Mouse (Mus musculus) forebrain, embryonic 16.5 days (tissue): ENCODE results near the gene Gpr4. TPM values are rescaled to one million over a fixed set of nuclear protein-coding genes. Genes with fewer than 3 reads are reported as not detected.
A peak's percentile ranks its signal among the peaks of the same experiment; 100 is the strongest.

Experiments used
- ATAC-seq: fragments of 200-750 bp; cut with Nextera tagmentation; 2 replicates; pipeline ENCODE4 v1.8.0; 2017; ENCODE audit warnings: mild to moderate bottlenecking, moderate library complexity
- H3K27ac ChIP-seq: fragments of 300-500 bp; sonication (generic); 2 replicates; pipeline ENCODE4 v1.5.1; 2014; ENCODE audit warnings: low read length, control low read depth
- H3K27me3 ChIP-seq: fragments of 300-500 bp; sonication (generic); replicated peaks from 2 replicates; pipeline ENCODE4 v1.6.1; 2014; ENCODE audit warnings: low read length; ENCODE audit not compliant: control insufficient read depth, insufficient read depth
- H3K36me3 ChIP-seq: fragments of 300-500 bp; sonication (generic); 2 replicates; pipeline ENCODE4 v1.6.1; 2014; ENCODE audit not compliant: control insufficient read depth, insufficient read depth
- H3K4me1 ChIP-seq: fragments of 300-500 bp; sonication (generic); replicated peaks from 2 replicates; pipeline ENCODE4 v1.6.1; 2014; ENCODE audit warnings: low read length; ENCODE audit not compliant: control insufficient read depth, insufficient read depth
- H3K4me2 ChIP-seq: fragments of 300-500 bp; sonication (generic); 2 replicates; pipeline ENCODE4 v1.6.1; 2014; ENCODE audit warnings: mild to moderate bottlenecking, low read length, control low read depth
- H3K4me3 ChIP-seq: fragments of 300-500 bp; sonication (generic); replicated peaks from 2 replicates; pipeline ENCODE4 v1.5.1; 2014; ENCODE audit warnings: mild to moderate bottlenecking, low read length, control low read depth
- H3K9ac ChIP-seq: fragments of 300-500 bp; sonication (generic); replicated peaks from 2 replicates; pipeline ENCODE4 v1.6.1; 2014; ENCODE audit warnings: low read depth, low read length, control low read depth
- H3K9me3 ChIP-seq: fragments of 300-500 bp; sonication (generic); 2 replicates; pipeline ENCODE4 v1.6.1; 2016; ENCODE audit warnings: low read length; ENCODE audit not compliant: control insufficient read depth
- WGBS: fragments of 180-500 bp; shearing (Covaris S2); extraction: QIAGEN DNeasy Blood & Tissue Kit; methylation state at CpG from one replicate; pipeline ENCODE4 v1.1.7; 2014; 5-methylcytosine and 5-hydroxymethylcytosine counted together
- polyA plus RNA-seq: library from polyadenylated mRNA; unstranded; fragments of >200 nt; fragmentation: Nextera tagmentation; extraction: Ambion mirVana; gene quantifications from 2 replicates; pipeline ENCODE4 v1.2.1, GENCODE M21; 2015

The Gpr4 gene
- polyA plus RNA-seq = 2.5 and 2.7 TPM in 2 replicates

DNA sequence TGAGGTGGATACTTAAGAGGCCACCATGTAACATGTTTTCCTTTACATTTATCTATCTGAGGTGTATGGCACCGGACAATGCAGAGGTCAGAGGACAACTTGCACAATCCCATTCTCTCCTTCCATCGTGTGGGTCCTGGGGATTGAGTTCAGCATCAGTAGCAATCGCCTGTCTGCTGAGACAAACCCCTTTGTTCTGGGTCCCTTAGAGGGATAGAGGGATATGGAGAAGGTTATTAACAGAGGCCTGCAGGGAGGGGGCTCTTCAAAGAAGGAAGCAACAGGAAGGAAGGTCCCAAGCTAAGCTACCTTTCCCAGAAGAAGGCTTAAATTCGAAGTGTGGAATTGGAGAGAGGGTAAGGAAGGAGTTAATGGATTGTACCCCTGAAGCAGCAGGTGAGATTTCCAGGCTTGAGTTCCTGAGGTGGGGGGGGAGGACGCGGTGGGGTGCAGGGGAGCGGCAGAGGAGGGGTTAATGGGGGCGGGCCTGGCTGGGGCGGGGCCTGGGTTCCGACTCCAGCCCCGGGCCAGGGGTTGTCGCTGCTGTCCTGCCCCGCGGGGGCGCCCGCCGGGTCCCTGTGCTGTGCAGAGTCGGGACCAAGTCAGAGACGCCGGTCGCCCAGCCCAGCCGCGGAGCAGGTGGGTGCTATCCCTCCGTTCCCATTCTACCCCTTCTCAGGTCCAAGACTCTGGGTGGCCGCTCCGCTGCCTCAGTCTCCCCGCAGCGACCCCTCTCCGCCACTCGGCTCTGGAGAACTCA is at the start of gene Gpr4:
Gene Gpr4 (plus strand): TSS at position 543 of the 760 bp plus-strand sequence.
- H3K9me3 ChIP-seq = no peaks in the 10 kb centered on the region
- H3K27ac ChIP-seq = no peak within 1 kb of the TSS
- no peaks in the 10 kb centered on the region for H3K36me3 ChIP-seq
- H3K27me3 ChIP-seq = no peaks in the 10 kb centered on the region
- peak; percentile 76 for ATAC-seq
- peaks cover 10% of the 10 kb centered on the region for H3K4me1 ChIP-seq
- peak within 1 kb of the TSS; percentile 75 for H3K4me2 ChIP-seq
- H3K4me3 ChIP-seq = peak within 1 kb of the TSS; percentile 52
- 3% methylated on average over 28 of the region's 30 CpGs for WGBS
- peak within 1 kb of the TSS; percentile 66 for H3K9ac ChIP-seq

DNA sequence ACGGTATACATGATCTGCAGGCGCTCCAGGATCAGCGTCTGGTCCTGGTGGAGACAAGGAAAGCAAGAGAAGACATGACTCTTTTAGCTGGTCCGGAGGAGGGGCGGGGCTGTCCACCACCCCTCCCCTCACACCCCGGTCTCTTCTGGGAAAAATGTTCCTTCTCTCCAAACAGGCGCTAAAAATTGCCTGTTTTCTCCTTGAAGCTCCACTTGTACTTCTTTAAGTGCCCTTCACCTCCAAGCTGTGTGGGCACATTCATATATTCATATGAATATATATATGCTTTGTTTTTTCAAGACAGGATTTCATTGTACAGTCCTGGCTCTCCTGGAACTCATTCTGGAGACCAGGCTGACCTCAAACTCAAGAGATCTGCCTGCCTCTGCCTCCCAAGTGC is 49.4 kb upstream of the Gpr4 start:
- no peaks in the 10 kb centered on the region for H3K36me3 ChIP-seq
- H3K9ac ChIP-seq = no peak overlapping the region
- H3K27me3 ChIP-seq = peaks cover 4% of the 10 kb centered on the region; the same call in 1 of the 2 replicates
- no peak overlapping the region for H3K4me2 ChIP-seq
- no peak overlapping the region for H3K4me3 ChIP-seq
- H3K4me1 ChIP-seq = peaks cover 42% of the 10 kb centered on the region
- H3K9me3 ChIP-seq = peaks cover 3% of the 10 kb centered on the region; the same call in 1 of the 2 replicates
- no peak for ATAC-seq
- WGBS = 85% methylated on average over 7 of the region's 7 CpGs
- H3K27ac ChIP-seq = no peak overlapping the region

DNA sequence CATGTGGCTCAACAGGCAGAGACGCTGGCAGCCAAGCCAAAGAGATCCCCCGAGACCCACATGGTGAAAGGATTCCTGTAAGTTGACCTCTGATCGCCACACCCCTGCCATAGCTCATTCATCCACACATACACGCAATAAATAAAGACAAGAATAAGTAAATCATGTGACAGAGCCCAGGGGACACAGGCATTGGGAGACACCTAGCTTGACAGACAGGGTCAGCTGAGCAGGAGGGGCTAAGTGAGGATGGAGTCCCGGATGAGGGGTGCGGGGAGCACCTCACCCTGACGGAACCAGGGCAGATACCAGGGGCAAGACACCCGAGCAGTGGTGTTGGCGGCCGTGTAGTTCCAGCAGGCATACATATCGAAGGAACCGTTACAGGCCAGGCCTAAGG is 48.6 kb upstream of the Gpr4 start:
- no peak overlapping the region for H3K4me3 ChIP-seq
- H3K27me3 ChIP-seq = peaks cover 4% of the 10 kb centered on the region; the same call in 1 of the 2 replicates
- H3K36me3 ChIP-seq = no peaks in the 10 kb centered on the region
- H3K9me3 ChIP-seq = peaks cover 3% of the 10 kb centered on the region; the same call in 1 of the 2 replicates
- peak overlapping the region; percentile 53; the same call in 1 of the 2 replicates for H3K4me2 ChIP-seq
- no peak for ATAC-seq
- WGBS = 28% methylated on average over 12 of the region's 12 CpGs
- no peak overlapping the region for H3K27ac ChIP-seq
- peaks cover 40% of the 10 kb centered on the region for H3K4me1 ChIP-seq
- no peak overlapping the region for H3K9ac ChIP-seq

DNA sequence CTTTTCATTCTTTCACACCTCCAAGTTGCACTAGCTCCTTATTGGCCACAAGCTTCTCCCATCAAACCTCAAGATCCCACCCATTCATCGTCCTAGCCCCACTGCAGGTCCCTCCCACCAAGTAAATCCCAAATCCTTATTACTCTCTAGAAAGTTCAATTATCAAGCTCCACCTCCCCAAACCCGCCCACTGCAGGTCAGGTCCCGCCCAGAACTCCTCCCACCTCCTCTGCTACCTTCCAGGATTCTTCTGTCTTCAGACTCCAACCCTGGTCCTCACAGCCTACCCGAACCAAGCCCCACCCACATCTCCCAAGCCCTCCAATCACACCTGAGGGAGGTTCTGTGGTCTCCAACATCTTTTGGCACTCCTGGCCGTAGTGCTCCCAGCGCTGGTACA is 48.1 kb upstream of the Gpr4 start:
- H3K4me2 ChIP-seq = peak overlapping the region; percentile 53
- peak overlapping the region; percentile 4; the same call in 1 of the 2 replicates for H3K4me3 ChIP-seq
- H3K9me3 ChIP-seq = peaks cover 3% of the 10 kb centered on the region; the same call in 1 of the 2 replicates
- under 1% methylated on average over 6 of the region's 6 CpGs for WGBS
- peaks cover 4% of the 10 kb centered on the region; the same call in 1 of the 2 replicates for H3K27me3 ChIP-seq
- H3K36me3 ChIP-seq = no peaks in the 10 kb centered on the region
- H3K4me1 ChIP-seq = peaks cover 38% of the 10 kb centered on the region
- H3K27ac ChIP-seq = no peak overlapping the region
- no peak overlapping the region for H3K9ac ChIP-seq
- ATAC-seq = peak; percentile 17; the same call in 1 of the 2 replicates

DNA sequence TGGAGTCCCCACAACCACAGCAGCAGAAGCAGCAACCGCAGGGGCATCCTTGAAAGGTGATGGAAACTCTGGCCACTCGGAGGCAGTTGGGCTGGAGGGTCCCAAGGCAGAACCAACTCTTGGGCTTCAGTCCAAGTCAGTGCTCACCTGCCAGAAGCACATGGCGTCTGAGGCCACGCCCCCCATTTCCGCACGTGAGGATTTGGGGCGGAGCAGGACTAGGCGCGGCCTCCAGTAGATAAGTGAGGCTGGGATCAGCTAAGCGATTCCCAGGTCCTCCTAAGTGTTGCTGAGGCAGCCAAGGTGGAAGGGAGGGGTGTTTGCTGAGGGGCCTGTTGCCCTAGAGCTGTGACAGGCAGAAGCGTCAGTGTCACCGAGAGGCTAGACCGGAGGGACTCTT is 47.4 kb upstream of the Gpr4 start:
- no peaks in the 10 kb centered on the region; the same call in 1 of the 2 replicates for H3K27me3 ChIP-seq
- peak overlapping the region; percentile 33 for H3K4me3 ChIP-seq
- no peaks in the 10 kb centered on the region for H3K36me3 ChIP-seq
- no peak for ATAC-seq
- WGBS = 2% methylated on average over 13 of the region's 13 CpGs
- peak overlapping the region; percentile 53 for H3K4me2 ChIP-seq
- H3K27ac ChIP-seq = no peak overlapping the region
- no peak overlapping the region for H3K9ac ChIP-seq
- H3K9me3 ChIP-seq = peaks cover 3% of the 10 kb centered on the region; the same call in 1 of the 2 replicates
- peaks cover 38% of the 10 kb centered on the region for H3K4me1 ChIP-seq

DNA sequence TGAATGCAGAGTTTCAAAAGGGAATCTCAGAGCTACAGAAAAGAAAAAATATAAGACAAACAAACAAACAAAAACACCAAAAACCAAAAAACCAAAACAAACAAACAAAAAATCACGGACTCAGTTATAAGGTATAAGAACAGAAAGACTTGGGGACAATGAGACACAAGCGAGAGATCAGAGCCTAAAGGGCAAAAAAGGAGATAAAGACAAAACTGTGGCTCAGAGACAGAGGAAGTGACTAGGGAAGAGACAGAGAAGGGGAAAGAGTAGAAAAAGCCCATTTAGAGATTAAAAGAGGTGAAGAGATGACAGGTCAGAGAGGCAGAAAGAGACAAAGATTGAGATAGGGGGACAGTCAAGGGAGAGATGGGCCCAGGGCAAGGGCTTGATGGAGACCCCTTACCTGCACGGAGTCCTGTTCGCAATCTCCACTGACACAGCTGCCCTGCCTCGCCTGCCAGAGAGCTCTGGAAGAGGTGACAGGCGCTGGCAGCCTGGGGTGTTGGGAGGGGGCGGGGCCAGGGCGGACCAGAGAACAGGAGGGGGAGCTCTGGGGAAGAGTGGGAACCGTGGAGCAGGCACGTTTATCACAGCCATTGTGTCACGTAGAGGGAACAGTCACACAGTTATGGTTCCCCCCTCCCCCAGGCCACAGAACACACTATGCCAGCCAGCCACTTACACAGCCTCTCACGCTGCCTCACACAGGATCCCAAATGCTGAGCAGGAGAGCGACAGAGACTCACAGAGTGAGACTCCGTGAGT is 46.5 kb upstream of the Gpr4 start, which contains the start of gene Gipr:
Gene Gipr (minus strand): TSS at position 472 of the 768 bp plus-strand sequence.
- peaks cover 3% of the 10 kb centered on the region; the same call in 1 of the 2 replicates for H3K9me3 ChIP-seq
- no peaks in the 10 kb centered on the region for H3K36me3 ChIP-seq
- peak; percentile 48 for ATAC-seq
- peak within 1 kb of the TSS; percentile 53 for H3K9ac ChIP-seq
- 10% methylated on average over 14 of the region's 14 CpGs for WGBS
- H3K4me3 ChIP-seq = peak within 1 kb of the TSS; percentile 33
- peak within 1 kb of the TSS; percentile 53 for H3K4me2 ChIP-seq
- H3K27me3 ChIP-seq = no peaks in the 10 kb centered on the region
- H3K4me1 ChIP-seq = peaks cover 37% of the 10 kb centered on the region
- peak within 1 kb of the TSS; percentile 84 for H3K27ac ChIP-seq

DNA sequence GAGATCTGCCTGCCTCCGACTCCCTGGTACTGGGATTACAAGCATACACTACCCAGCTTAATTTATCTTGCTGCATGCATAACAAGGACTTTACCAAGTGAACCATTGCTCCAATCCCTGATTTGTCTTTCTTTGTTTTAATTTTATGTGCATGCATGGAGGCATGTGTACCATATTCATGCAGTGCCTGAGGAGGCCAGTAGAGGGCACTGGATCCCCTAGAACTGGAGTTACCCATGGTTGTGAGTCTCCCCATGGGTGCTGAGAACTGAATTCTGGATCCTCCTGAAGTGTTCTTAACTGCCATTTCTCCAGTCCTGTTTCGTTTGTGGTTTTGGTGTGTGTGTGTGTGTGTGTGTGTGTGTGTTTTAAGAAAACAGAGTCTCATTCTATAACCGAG is 45.3 kb upstream of the Gpr4 start:
- no peak for ATAC-seq
- 85% methylated on average over 3 of the region's 3 CpGs for WGBS

DNA sequence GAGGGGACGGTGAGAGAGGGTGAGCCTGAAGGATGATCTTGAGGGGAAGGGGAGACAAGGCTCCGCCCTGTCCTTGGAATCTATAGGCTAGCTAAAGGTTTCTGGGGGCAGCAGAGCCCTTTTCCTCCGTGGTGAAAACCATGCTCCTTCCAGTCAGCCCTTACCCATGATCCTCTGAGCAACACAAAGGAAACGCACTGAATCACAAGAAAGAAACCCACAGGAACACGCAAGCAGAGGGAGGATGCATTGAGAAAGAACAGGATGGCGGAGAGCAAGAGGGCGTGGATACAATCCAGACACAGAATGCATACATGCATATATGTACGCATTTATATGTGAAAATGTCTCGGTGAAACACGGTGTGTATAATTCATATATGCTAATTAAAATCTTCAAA is 42.8 kb upstream of the Gpr4 start:
- ATAC-seq = 0 out of 2 replicates have a peak, but pooled peaks have one; percentile 2
- peaks cover 46% of the 10 kb centered on the region for H3K4me1 ChIP-seq

More for the DNA sequence above, 45.3 kb upstream of the Gpr4 start:
- Histone ChIP-seq H3K27ac (no peak overlapping the region), H3K36me3 (no peaks in the 10 kb centered on the region), H3K27me3 (no peaks in the 10 kb centered on the region), H3K9me3 (peaks cover 3% of the 10 kb centered on the region; the same call in 1 of the 2 replicates), H3K9ac (no peak overlapping the region), H3K4me1 (peaks cover 41% of the 10 kb centered on the region), H3K4me2 (no peak overlapping the region), H3K4me3 (no peak overlapping the region)

DNA sequence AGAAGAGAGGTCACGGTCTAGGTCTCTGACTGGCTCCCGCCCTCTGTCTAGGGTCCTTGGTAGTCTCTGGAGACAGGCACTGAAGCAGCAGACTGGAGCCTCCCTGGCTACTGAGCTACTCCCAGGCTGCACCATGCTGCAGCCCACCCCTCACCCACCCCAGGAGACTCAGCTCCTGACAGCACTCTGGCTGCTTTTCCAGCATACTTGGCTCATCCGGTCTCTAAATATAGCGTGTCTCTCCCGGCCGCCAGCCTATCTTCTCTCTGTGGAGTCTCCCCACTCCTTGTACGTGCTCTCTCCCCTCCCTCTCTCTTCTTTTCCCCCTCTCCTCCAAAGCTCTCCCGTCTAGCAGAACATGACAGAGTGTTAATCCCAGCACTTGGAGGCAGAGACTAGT is 42.2 kb upstream of the Gpr4 start:
- Histone ChIP-seq H3K27ac (peak overlapping the region; percentile 96), H3K4me3 (no peak overlapping the region), H3K9me3 (peaks cover 3% of the 10 kb centered on the region; the same call in 1 of the 2 replicates), H3K4me2 (peak overlapping the region; percentile 21; the same call in 1 of the 2 replicates), H3K36me3 (no peaks in the 10 kb centered on the region), H3K27me3 (no peaks in the 10 kb centered on the region), H3K4me1 (peaks cover 40% of the 10 kb centered on the region), H3K9ac (peak overlapping the region; percentile 33; the same call in 1 of the 2 replicates)
- 39% methylated on average over 8 of the region's 8 CpGs for WGBS
- peak; percentile 88 for ATAC-seq

More for the DNA sequence above, 42.8 kb upstream of the Gpr4 start:
- Histone ChIP-seq H3K9ac (peak overlapping the region; percentile 33; the same call in 1 of the 2 replicates), H3K27me3 (no peaks in the 10 kb centered on the region), H3K9me3 (peaks cover 3% of the 10 kb centered on the region; the same call in 1 of the 2 replicates), H3K4me3 (no peak overlapping the region), H3K4me2 (no peak overlapping the region), H3K36me3 (no peaks in the 10 kb centered on the region), H3K27ac (peak overlapping the region; percentile 96)
- 45% methylated on average over 10 of the region's 10 CpGs for WGBS
